Mouse (Mus musculus): ENCODE data around the gene App. TPM values are rescaled to one million over a fixed set of nuclear protein-coding genes. Genes with fewer than 3 reads are reported as not detected.

Gene App
- polyA plus RNA-seq, 1 experiment from 2014 or later: 297 TPM

- Histone ChIP-seq H3K9me3 (ENCODE audit: control insufficient read depth, low read length) (no peaks in the 10 kb centered on the region), H3K27ac (ENCODE audit: low read length) (no peak overlapping the region), H3K36me3 (ENCODE audit: control insufficient read depth, insufficient read depth, low read length) (no peaks in the 10 kb centered on the region), H3K4me2 (ENCODE audit: low read depth, low read length) (no peak overlapping the region), H3K4me3 (ENCODE audit: low read length) (no peak overlapping the region), H3K27me3 (ENCODE audit: control insufficient read depth, insufficient read depth, low read depth, low read length) (no peaks in the 10 kb centered on the region), H3K9ac (ENCODE audit: low read length) (no peak overlapping the region), H3K4me1 (replicated peaks; ENCODE audit: control insufficient read depth, insufficient read depth, low read length) (peaks cover 16% of the 10 kb centered on the region)
- WGBS: 88% methylated on average over 11 of the region's 11 CpGs
- ATAC-seq (ENCODE audit: low read depth): no peak
These were observed 28.2 kb downstream of the App start for GRCm38 (mm10) chr16:85145369-85145768.

GRCm38 (mm10) chr16:85144401-85144800, 29.2 kb downstream of the App start:
- Histone ChIP-seq H3K9ac (ENCODE audit: low read length) (no peak overlapping the region), H3K36me3 (ENCODE audit: control insufficient read depth, insufficient read depth, low read length) (no peaks in the 10 kb centered on the region), H3K4me3 (ENCODE audit: low read length) (no peak overlapping the region), H3K27me3 (ENCODE audit: control insufficient read depth, insufficient read depth, low read depth, low read length) (no peaks in the 10 kb centered on the region), H3K4me1 (replicated peaks; ENCODE audit: control insufficient read depth, insufficient read depth, low read length) (peaks cover 18% of the 10 kb centered on the region), H3K4me2 (ENCODE audit: low read depth, low read length) (no peak overlapping the region), H3K9me3 (ENCODE audit: control insufficient read depth, low read length) (no peaks in the 10 kb centered on the region), H3K27ac (ENCODE audit: low read length) (no peak overlapping the region)
- ATAC-seq (ENCODE audit: low read depth): no peak
- 79% methylated on average over 6 of the region's 6 CpGs for WGBS

- no peaks in the 10 kb centered on the region for H3K9me3 ChIP-seq (ENCODE audit: control insufficient read depth, low read length)
- H3K4me2 ChIP-seq (ENCODE audit: low read depth, low read length): no peak overlapping the region
- 71% methylated on average over 3 of the region's 3 CpGs for WGBS
- ATAC-seq (ENCODE audit: low read depth): no peak
- no peak overlapping the region for H3K9ac ChIP-seq (ENCODE audit: low read length)
- peaks cover 15% of the 10 kb centered on the region for H3K4me1 ChIP-seq (replicated peaks; ENCODE audit: control insufficient read depth, insufficient read depth, low read length)
- H3K4me3 ChIP-seq (ENCODE audit: low read length): no peak overlapping the region
- no peaks in the 10 kb centered on the region for H3K27me3 ChIP-seq (ENCODE audit: control insufficient read depth, insufficient read depth, low read depth, low read length)
- H3K36me3 ChIP-seq (ENCODE audit: control insufficient read depth, insufficient read depth, low read length): no peaks in the 10 kb centered on the region
- H3K27ac ChIP-seq (ENCODE audit: low read length): no peak overlapping the region
These were observed 29.7 kb downstream of the App start for GRCm38 (mm10) chr16:85143863-85144262.

GRCm38 (mm10) chr16:85143188-85143587, 30.4 kb downstream of the App start:
- no peak overlapping the region for H3K4me3 ChIP-seq (ENCODE audit: low read length)

GRCm38 (mm10) chr16:85141404-85141803, 32.2 kb downstream of the App start:
- no peak overlapping the region for H3K27ac ChIP-seq (ENCODE audit: low read length)
- peaks cover 6% of the 10 kb centered on the region for H3K4me1 ChIP-seq (replicated peaks; ENCODE audit: control insufficient read depth, insufficient read depth, low read length)
- H3K9me3 ChIP-seq (ENCODE audit: control insufficient read depth, low read length): no peaks in the 10 kb centered on the region
- no peaks in the 10 kb centered on the region for H3K27me3 ChIP-seq (ENCODE audit: control insufficient read depth, insufficient read depth, low read depth, low read length)
- no peak overlapping the region for H3K4me3 ChIP-seq (ENCODE audit: low read length)
- no peak overlapping the region for H3K9ac ChIP-seq (ENCODE audit: low read length)
- ATAC-seq (ENCODE audit: low read depth): no peak
- no peaks in the 10 kb centered on the region for H3K36me3 ChIP-seq (ENCODE audit: control insufficient read depth, insufficient read depth, low read length)
- no peak overlapping the region for H3K4me2 ChIP-seq (ENCODE audit: low read depth, low read length)
- WGBS: 70% methylated on average over 4 of the region's 4 CpGs

More at GRCm38 (mm10) chr16:85143188-85143587, 30.4 kb downstream of the App start:
- ATAC-seq (ENCODE audit: low read depth): no peak
- 65% methylated on average over 3 of the region's 3 CpGs for WGBS
- no peak overlapping the region for H3K27ac ChIP-seq (ENCODE audit: low read length)
- H3K9ac ChIP-seq (ENCODE audit: low read length): no peak overlapping the region
- no peaks in the 10 kb centered on the region for H3K27me3 ChIP-seq (ENCODE audit: control insufficient read depth, insufficient read depth, low read depth, low read length)
- H3K4me1 ChIP-seq (replicated peaks; ENCODE audit: control insufficient read depth, insufficient read depth, low read length): peaks cover 8% of the 10 kb centered on the region
- no peaks in the 10 kb centered on the region for H3K9me3 ChIP-seq (ENCODE audit: control insufficient read depth, low read length)
- H3K36me3 ChIP-seq (ENCODE audit: control insufficient read depth, insufficient read depth, low read length): no peaks in the 10 kb centered on the region
- no peak overlapping the region for H3K4me2 ChIP-seq (ENCODE audit: low read depth, low read length)

- no peak overlapping the region for H3K9ac ChIP-seq (ENCODE audit: low read length)
- no peak overlapping the region for H3K4me3 ChIP-seq (ENCODE audit: low read length)
- no peaks in the 10 kb centered on the region for H3K36me3 ChIP-seq (ENCODE audit: control insufficient read depth, insufficient read depth, low read length)
- no peaks in the 10 kb centered on the region for H3K27me3 ChIP-seq (ENCODE audit: control insufficient read depth, insufficient read depth, low read depth, low read length)
- no peak overlapping the region for H3K27ac ChIP-seq (ENCODE audit: low read length)
- peaks cover 13% of the 10 kb centered on the region for H3K4me1 ChIP-seq (replicated peaks; ENCODE audit: control insufficient read depth, insufficient read depth, low read length)
- no peak overlapping the region for H3K4me2 ChIP-seq (ENCODE audit: low read depth, low read length)
- no peak for ATAC-seq (ENCODE audit: low read depth)
- H3K9me3 ChIP-seq (ENCODE audit: control insufficient read depth, low read length): no peaks in the 10 kb centered on the region
- WGBS: 61% methylated on average over 9 of the region's 9 CpGs
These were observed 34.4 kb downstream of the App start for GRCm38 (mm10) chr16:85139178-85139604.

GRCm38 (mm10) chr16:85137348-85137747, 36.2 kb downstream of the App start:
- ATAC-seq (ENCODE audit: low read depth): no peak
- WGBS: 68% methylated on average over 11 of the region's 11 CpGs
- H3K4me2 ChIP-seq (ENCODE audit: low read depth, low read length): no peak overlapping the region

GRCm38 (mm10) chr16:85136046-85136445, 37.5 kb downstream of the App start:
- Histone ChIP-seq H3K27me3 (ENCODE audit: control insufficient read depth, insufficient read depth, low read depth, low read length) (no peaks in the 10 kb centered on the region), H3K9ac (ENCODE audit: low read length) (no peak overlapping the region), H3K4me2 (ENCODE audit: low read depth, low read length) (no peak overlapping the region), H3K4me1 (replicated peaks; ENCODE audit: control insufficient read depth, insufficient read depth, low read length) (peaks cover 36% of the 10 kb centered on the region), H3K36me3 (ENCODE audit: control insufficient read depth, insufficient read depth, low read length) (no peaks in the 10 kb centered on the region), H3K9me3 (ENCODE audit: control insufficient read depth, low read length) (no peaks in the 10 kb centered on the region), H3K27ac (ENCODE audit: low read length) (no peak overlapping the region), H3K4me3 (ENCODE audit: low read length) (no peak overlapping the region)
- WGBS: 56% methylated on average over 4 of the region's 4 CpGs
- ATAC-seq (ENCODE audit: low read depth): no peak; the same call in 1 of the 2 replicates

More at GRCm38 (mm10) chr16:85137348-85137747, 36.2 kb downstream of the App start:
- Histone ChIP-seq H3K9ac (ENCODE audit: low read length) (no peak overlapping the region), H3K4me3 (ENCODE audit: low read length) (no peak overlapping the region), H3K36me3 (ENCODE audit: control insufficient read depth, insufficient read depth, low read length) (no peaks in the 10 kb centered on the region), H3K4me1 (replicated peaks; ENCODE audit: control insufficient read depth, insufficient read depth, low read length) (peaks cover 29% of the 10 kb centered on the region), H3K9me3 (ENCODE audit: control insufficient read depth, low read length) (no peaks in the 10 kb centered on the region), H3K27me3 (ENCODE audit: control insufficient read depth, insufficient read depth, low read depth, low read length) (no peaks in the 10 kb centered on the region), H3K27ac (ENCODE audit: low read length) (no peak overlapping the region)

- peak; percentile 95 for ATAC-seq (ENCODE audit: low read depth)
- Histone ChIP-seq H3K27me3 (ENCODE audit: control insufficient read depth, insufficient read depth, low read depth, low read length) (no peaks in the 10 kb centered on the region), H3K4me3 (ENCODE audit: low read length) (peak overlapping the region; percentile 40), H3K4me1 (replicated peaks; ENCODE audit: control insufficient read depth, insufficient read depth, low read length) (peaks cover 49% of the 10 kb centered on the region), H3K4me2 (ENCODE audit: low read depth, low read length) (peak overlapping the region; percentile 57), H3K27ac (ENCODE audit: low read length) (peak overlapping the region; percentile 97), H3K9me3 (ENCODE audit: control insufficient read depth, low read length) (no peaks in the 10 kb centered on the region), H3K36me3 (ENCODE audit: control insufficient read depth, insufficient read depth, low read length) (no peaks in the 10 kb centered on the region), H3K9ac (ENCODE audit: low read length) (peak overlapping the region; percentile 55)
- WGBS: 8% methylated on average over 5 of the region's 5 CpGs
These were observed 40.1 kb downstream of the App start for GRCm38 (mm10) chr16:85133468-85133881.

GRCm38 (mm10) chr16:85133057-85133456, 40.5 kb downstream of the App start:
- Histone ChIP-seq H3K4me3 (ENCODE audit: low read length) (peak overlapping the region; percentile 40), H3K36me3 (ENCODE audit: control insufficient read depth, insufficient read depth, low read length) (no peaks in the 10 kb centered on the region), H3K27me3 (ENCODE audit: control insufficient read depth, insufficient read depth, low read depth, low read length) (no peaks in the 10 kb centered on the region), H3K27ac (ENCODE audit: low read length) (peak overlapping the region; percentile 97), H3K9ac (ENCODE audit: low read length) (peak overlapping the region; percentile 39), H3K4me2 (ENCODE audit: low read depth, low read length) (peak overlapping the region; percentile 57), H3K9me3 (ENCODE audit: control insufficient read depth, low read length) (no peaks in the 10 kb centered on the region), H3K4me1 (replicated peaks; ENCODE audit: control insufficient read depth, insufficient read depth, low read length) (peaks cover 53% of the 10 kb centered on the region)
- 31% methylated on average over 8 of the region's 8 CpGs for WGBS
- ATAC-seq (ENCODE audit: low read depth): peak; percentile 39; the same call in 1 of the 2 replicates
